Mouse (Mus musculus) ES-E14 (cell line): ENCODE measurements around the gene Grm4. TPM values are rescaled to one million over a fixed set of nuclear protein-coding genes. Genes with fewer than 3 reads are reported as not detected.

Experiments used
- DNase-seq: peaks from one replicate; pipeline ENCODE4 v3.0.0-alpha.2; 2013; ENCODE audit warnings: low read depth, low spot score
- H3K27ac ChIP-seq: 2 replicates; pipeline ENCODE4 v1.5.1; 2012; ENCODE audit warnings: low read depth, mild to moderate bottlenecking, low read length, moderate library complexity, mixed read lengths; ENCODE audit not compliant: poor library complexity, insufficient read depth, severe bottlenecking
- H3K36me3 ChIP-seq: 2 replicates; pipeline ENCODE4 v1.6.1; 2012; ENCODE audit warnings: mild to moderate bottlenecking, low read length, moderate library complexity, mixed read lengths; ENCODE audit not compliant: control insufficient read depth, poor library complexity, insufficient read depth, severe bottlenecking
- H3K4me1 ChIP-seq, 2 experiments: fragments of 150-350 bp in 1 of 2; sonication (generic) in 1 of 2; 2 replicates each; pipeline ENCODE4 v1.6.1; 2012; ENCODE audit warnings: low read length in 2 of 2, mild to moderate bottlenecking in 1 of 2, mixed read lengths in 1 of 2; ENCODE audit not compliant: control insufficient read depth in 2 of 2, insufficient read depth in 2 of 2, poor library complexity in 1 of 2
- H3K4me3 ChIP-seq, 2 experiments: fragments of 150-350 bp in 1 of 2; sonication (generic) in 1 of 2; 2 replicates each; pipeline ENCODE4 v1.5.1; 2012; ENCODE audit warnings: low read length in 2 of 2, low read depth in 1 of 2, mild to moderate bottlenecking in 1 of 2, mixed read lengths in 1 of 2; ENCODE audit not compliant: insufficient read depth in 1 of 2, poor library complexity in 1 of 2, severe bottlenecking in 1 of 2
- H3K9ac ChIP-seq: 2 replicates; pipeline ENCODE4 v1.6.1; 2012; ENCODE audit warnings: low read depth, mild to moderate bottlenecking, low read length, mixed read lengths; ENCODE audit not compliant: poor library complexity, insufficient read depth, severe bottlenecking
- H3K9me3 ChIP-seq: fragments of 150-350 bp; sonication (generic); 2 replicates; pipeline ENCODE4 v1.6.1; 2012; ENCODE audit warnings: low read depth, mild to moderate bottlenecking, low read length; ENCODE audit not compliant: control insufficient read depth, insufficient read depth
- CHD2 ChIP-seq: IDR thresholded peaks from 2 replicates; pipeline ENCODE4 v1.6.1; 2014; ENCODE audit warnings: mild to moderate bottlenecking, low read depth, low read length, inconsistent platforms
- HCFC1 ChIP-seq: IDR thresholded peaks from 2 replicates; pipeline ENCODE4 v1.6.1; 2012; ENCODE audit warnings: low read length, inconsistent platforms, borderline replicate concordance; ENCODE audit not compliant: insufficient read depth
- MAFK ChIP-seq: IDR thresholded peaks from 2 replicates; pipeline ENCODE4 v1.6.1; 2014; ENCODE audit warnings: mild to moderate bottlenecking, low read depth, low read length, inconsistent platforms; ENCODE audit not compliant: insufficient read depth
- ZC3H11A ChIP-seq: IDR thresholded peaks from 2 replicates; pipeline ENCODE4 v1.6.1; 2012; ENCODE audit warnings: low read depth, mild to moderate bottlenecking, inconsistent platforms, low read length, borderline replicate concordance
- ZNF384 ChIP-seq: IDR thresholded peaks from 2 replicates; pipeline ENCODE4 v1.6.1; 2012; ENCODE audit warnings: low read depth, low read length, inconsistent platforms
- in situ Hi-C, 2 experiments: fragments of 600-800 bp; cut with MboI; formaldehyde crosslinking; loops; one replicate each; pipeline ENCODE4 v1.15.1; 2025; ENCODE audit warnings: low sequenced_read_pairs in 2 of 2, inconsistent platforms in 1 of 2; ENCODE audit not compliant: unreplicated experiment in 2 of 2
- total RNA-seq: library from RNA; depleted of rRNA; stranded (reverse); fragments of 300-350 nt; gene quantifications from 2 replicates; pipeline ENCODE4 v1.2.3, GENCODE M21; 2012

Gene Grm4
- total RNA-seq, 1 experiment, result 0.49 TPM

- no peak for DNase-seq
Measured at GRCm38 (mm10) chr17:27488173-27488823, 32.9 kb downstream of the Grm4 start.

DNA sequence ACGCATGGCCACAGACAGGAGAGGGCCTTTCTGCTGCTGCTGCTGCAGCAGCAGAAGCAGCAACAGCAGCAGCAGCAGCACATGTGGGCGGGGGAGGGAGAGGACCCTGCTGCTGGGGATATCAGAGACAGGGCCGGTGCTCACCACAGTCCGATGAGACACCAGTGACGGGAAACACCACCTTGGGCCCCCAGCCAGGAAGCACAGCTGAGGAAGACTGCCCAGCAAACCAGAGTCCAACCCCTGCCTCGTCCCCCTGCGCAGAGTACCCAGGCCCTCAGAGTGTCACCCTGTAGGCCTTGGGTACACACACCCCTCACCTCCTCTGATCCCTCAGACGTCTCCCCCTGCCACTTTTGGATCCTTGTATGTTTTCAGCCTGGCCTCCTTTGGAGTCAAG, 35.3 kb downstream of the Grm4 start:
- in situ Hi-C loops, result no loop called here
- Histone ChIP-seq H3K36me3 (no peaks in the 10 kb centered on the region), H3K9ac (no peak overlapping the region), H3K9me3 (no peaks in the 10 kb centered on the region), H3K4me3 (no peak overlapping the region; a peak in 1 of 4 replicates), H3K27ac (no peak overlapping the region), H3K4me1 (no peaks in the 10 kb centered on the region; a peak in 1 of 4 replicates)
- no peak for DNase-seq
- TF ChIP-seq ZC3H11A, result no peak
- TF ChIP-seq MAFK, result no peak
- no peak for TF ChIP-seq CHD2
- TF ChIP-seq ZNF384, result no peak
- TF ChIP-seq HCFC1, result no peak

More at GRCm38 (mm10) chr17:27488173-27488823, 32.9 kb downstream of the Grm4 start:
- TF ChIP-seq MAFK, result no peak
- no peak for TF ChIP-seq HCFC1
- TF ChIP-seq CHD2, result no peak
- TF ChIP-seq ZNF384, result no peak
- no peak for TF ChIP-seq ZC3H11A
- H3K9me3 ChIP-seq, result no peaks in the 10 kb centered on the region
- no peak overlapping the region for H3K9ac ChIP-seq
- H3K36me3 ChIP-seq, result no peaks in the 10 kb centered on the region
- no peak overlapping the region for H3K4me3 ChIP-seq
- H3K4me1 ChIP-seq, result no peaks in the 10 kb centered on the region; a peak in 1 of 4 replicates
- in situ Hi-C loops, result no loop called here
- H3K27ac ChIP-seq, result no peak overlapping the region

DNA sequence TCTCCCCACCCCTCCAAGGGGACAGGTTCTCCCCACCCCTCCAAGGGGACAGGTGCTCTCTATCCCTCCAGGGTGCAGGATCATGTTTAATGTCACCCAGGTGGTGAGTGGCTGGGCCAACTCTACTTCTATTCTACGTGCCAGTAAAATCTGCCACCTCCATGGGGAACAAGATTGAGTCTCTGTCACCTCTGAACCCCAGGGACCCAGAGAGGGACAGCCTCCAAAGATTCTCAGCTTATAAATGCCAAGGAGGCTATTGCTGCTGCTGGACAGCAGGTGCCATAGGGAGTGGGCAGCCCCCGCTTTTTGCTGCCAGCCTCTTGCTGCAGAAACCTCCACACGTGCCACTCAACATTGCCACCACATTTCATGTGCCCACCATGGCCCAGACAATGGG, 37.6 kb downstream of the Grm4 start:
- Histone ChIP-seq H3K9ac (no peak overlapping the region), H3K4me1 (peaks cover 0 to 5% of the 10 kb centered on the region in 2 experiments; a peak in 1 of 4 replicates), H3K36me3 (no peaks in the 10 kb centered on the region), H3K9me3 (no peaks in the 10 kb centered on the region), H3K27ac (no peak overlapping the region), H3K4me3 (no peak overlapping the region)
- TF ChIP-seq ZC3H11A (no peak), HCFC1 (no peak), CHD2 (no peak), MAFK (no peak), ZNF384 (no peak)
- in situ Hi-C loops, result no loop called here
- no peak for DNase-seq

DNA sequence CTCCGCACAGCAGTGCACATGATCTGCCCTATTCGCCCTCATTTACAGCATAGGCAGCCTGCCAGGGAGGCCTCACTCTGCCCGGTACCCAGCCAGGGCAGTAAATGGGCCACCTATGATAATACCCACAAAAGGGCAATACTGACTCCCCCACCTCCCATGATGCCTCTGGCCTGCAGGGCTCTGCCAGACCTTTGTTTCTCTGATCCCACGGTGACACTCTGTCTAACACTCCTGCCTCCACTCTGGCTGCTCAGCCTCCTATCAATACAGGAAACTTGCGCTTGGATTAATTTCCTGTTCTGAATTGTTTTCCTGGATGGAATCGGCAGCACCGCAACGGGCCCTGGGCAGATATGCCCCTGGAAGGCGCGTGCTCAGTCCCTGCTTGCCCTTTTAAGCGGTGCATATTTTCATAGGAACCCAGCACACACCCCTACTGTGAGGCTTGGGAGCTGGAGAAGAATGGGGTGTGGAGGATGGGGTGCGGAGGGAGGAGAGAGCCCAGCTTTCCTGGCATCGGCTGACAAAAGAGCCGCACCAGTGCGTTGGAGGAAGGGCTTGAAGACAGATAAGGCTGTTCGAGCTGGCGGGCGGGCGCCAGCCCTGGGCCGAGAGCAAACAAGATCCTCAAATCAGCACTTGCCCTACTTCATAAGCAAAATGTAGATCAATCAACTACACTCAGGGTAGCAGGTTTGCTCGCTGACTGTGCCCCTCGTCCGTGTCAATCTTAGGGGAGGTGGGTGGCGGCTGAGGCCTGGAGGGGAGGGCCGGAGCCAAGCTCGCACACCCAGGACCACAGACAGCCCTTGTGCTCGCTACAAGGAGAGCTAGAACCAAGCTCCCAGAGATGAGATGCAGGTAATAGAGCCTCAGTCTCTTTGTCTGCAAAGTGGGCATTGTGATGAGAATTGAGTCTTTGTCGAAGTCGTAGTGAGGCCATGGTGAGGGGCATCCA, 40.8 kb downstream of the Grm4 start:
- no peak for DNase-seq
- in situ Hi-C loops, result no loop called here
- Histone ChIP-seq H3K27ac (no peak overlapping the region), H3K4me3 (peak overlapping the region in 1 of 2 experiments; percentile 11; a peak in 1 of 4 replicates), H3K4me1 (peaks cover 0 to 5% of the 10 kb centered on the region in 2 experiments; a peak in 1 of 4 replicates), H3K9ac (peak overlapping the region; percentile 30; the same call in 1 of the 2 replicates), H3K9me3 (no peaks in the 10 kb centered on the region), H3K36me3 (no peaks in the 10 kb centered on the region)
- TF ChIP-seq HCFC1 (no peak), ZC3H11A (no peak), ZNF384 (no peak), MAFK (no peak), CHD2 (no peak)
